Mouse (Mus musculus) hindbrain, embryonic 16.5 days (tissue): ENCODE data around the gene Tusc2. TPM values are rescaled to one million over a fixed set of nuclear protein-coding genes. Genes with fewer than 3 reads are reported as not detected.
"Not testable (repeated sequence)": the region's sequence is repeated elsewhere in the genome, so short reads cannot be mapped to it uniquely, and the experiment has no call there.

Experiments used
- ATAC-seq: fragments of 200-750 bp; cut with Nextera tagmentation; 2 replicates; pipeline ENCODE4 v1.8.0; 2017; ENCODE audit warnings: moderate TSS enrichment, moderate library complexity
- H3K27ac ChIP-seq: fragments of 300-500 bp; sonication (generic); 2 replicates; pipeline ENCODE4 v1.5.1; 2014; ENCODE audit warnings: low read depth, mild to moderate bottlenecking, control low read depth, low read length, moderate library complexity
- H3K27me3 ChIP-seq: fragments of 300-500 bp; sonication (generic); replicated peaks from 2 replicates; pipeline ENCODE4 v1.6.1; 2014; ENCODE audit warnings: low read length; ENCODE audit not compliant: control insufficient read depth, insufficient read depth
- H3K36me3 ChIP-seq: fragments of 300-500 bp; sonication (generic); 2 replicates; pipeline ENCODE4 v1.6.1; 2014; ENCODE audit warnings: mild to moderate bottlenecking, low read length, moderate library complexity, mixed read lengths; ENCODE audit not compliant: control insufficient read depth, insufficient read depth
- H3K4me1 ChIP-seq: fragments of 300-500 bp; sonication (generic); 2 replicates; pipeline ENCODE4 v1.6.1; 2014; ENCODE audit warnings: low read depth, low read length; ENCODE audit not compliant: control insufficient read depth, insufficient read depth
- H3K4me2 ChIP-seq: fragments of 300-500 bp; sonication (generic); 2 replicates; pipeline ENCODE4 v1.6.1; 2014; ENCODE audit warnings: mild to moderate bottlenecking, low read length, control low read depth, moderate library complexity
- H3K4me3 ChIP-seq: fragments of 300-500 bp; sonication (generic); 2 replicates; pipeline ENCODE4 v1.5.1; 2014; ENCODE audit warnings: mild to moderate bottlenecking, low read length, control low read depth, moderate library complexity
- H3K9ac ChIP-seq: fragments of 300-500 bp; sonication (generic); 2 replicates; pipeline ENCODE4 v1.6.1; 2014; ENCODE audit warnings: low read depth, mild to moderate bottlenecking, control low read depth, low read length, moderate library complexity
- H3K9me3 ChIP-seq: fragments of 300-500 bp; sonication (generic); 2 replicates; pipeline ENCODE4 v1.6.1; 2014; ENCODE audit warnings: mild to moderate bottlenecking, low read length, moderate library complexity; ENCODE audit not compliant: control insufficient read depth
- WGBS: fragments of 180-500 bp; shearing (Covaris S2); extraction: QIAGEN DNeasy Blood & Tissue Kit; methylation state at CpG from one replicate; pipeline ENCODE4 v1.1.7; 2014; 5-methylcytosine and 5-hydroxymethylcytosine counted together
- polyA plus RNA-seq: library from polyadenylated mRNA; unstranded; fragments of >200 nt; fragmentation: Nextera tagmentation; extraction: Ambion mirVana; gene quantifications from 2 replicates; pipeline ENCODE4 v1.2.1, GENCODE M21; 2015

Gene Tusc2
- polyA plus RNA-seq, 1 experiment from 2014 or later: 134 TPM

- peak overlapping the region; percentile 73; the same call in 1 of the 2 replicates for H3K9ac ChIP-seq
- H3K4me1 ChIP-seq: peaks cover 33% of the 10 kb centered on the region
- no peaks in the 10 kb centered on the region for H3K9me3 ChIP-seq
- no peak for ATAC-seq
- WGBS: 94% methylated on average over 21 of the region's 21 CpGs
- peaks cover 20% of the 10 kb centered on the region for H3K36me3 ChIP-seq
- H3K27me3 ChIP-seq: no peaks in the 10 kb centered on the region
- H3K4me2 ChIP-seq: peak overlapping the region; percentile 73
- no peak overlapping the region for H3K27ac ChIP-seq
- H3K4me3 ChIP-seq: peak overlapping the region; percentile 58
Measured at GRCm38 (mm10) chr9:107570845-107571244, 7.8 kb downstream of the Tusc2 start.

GRCm38 (mm10) chr9:107571534-107572326 lies 8.7 kb downstream of the Tusc2 start:
- Histone ChIP-seq H3K4me3 (no peak overlapping the region; the same call in 1 of the 2 replicates), H3K27ac (no peak overlapping the region), H3K4me1 (peaks cover 33% of the 10 kb centered on the region), H3K27me3 (no peaks in the 10 kb centered on the region), H3K36me3 (peaks cover 20% of the 10 kb centered on the region), H3K4me2 (no peak overlapping the region; the same call in 1 of the 2 replicates), H3K9ac (no peak overlapping the region), H3K9me3 (no peaks in the 10 kb centered on the region)
- ATAC-seq: no peak
- WGBS: 93% methylated on average over 22 of the region's 22 CpGs

- Histone ChIP-seq H3K4me1 (peaks cover 32% of the 10 kb centered on the region), H3K9me3 (no peaks in the 10 kb centered on the region), H3K27ac (no peak overlapping the region), H3K4me3 (no peak overlapping the region), H3K9ac (no peak overlapping the region), H3K4me2 (no peak overlapping the region), H3K36me3 (peaks cover 17% of the 10 kb centered on the region), H3K27me3 (no peaks in the 10 kb centered on the region)
- 91% methylated on average over 2 of the region's 2 CpGs for WGBS
- no peak for ATAC-seq
Measured at GRCm38 (mm10) chr9:107572327-107572662, 9.2 kb downstream of the Tusc2 start.

DNA sequence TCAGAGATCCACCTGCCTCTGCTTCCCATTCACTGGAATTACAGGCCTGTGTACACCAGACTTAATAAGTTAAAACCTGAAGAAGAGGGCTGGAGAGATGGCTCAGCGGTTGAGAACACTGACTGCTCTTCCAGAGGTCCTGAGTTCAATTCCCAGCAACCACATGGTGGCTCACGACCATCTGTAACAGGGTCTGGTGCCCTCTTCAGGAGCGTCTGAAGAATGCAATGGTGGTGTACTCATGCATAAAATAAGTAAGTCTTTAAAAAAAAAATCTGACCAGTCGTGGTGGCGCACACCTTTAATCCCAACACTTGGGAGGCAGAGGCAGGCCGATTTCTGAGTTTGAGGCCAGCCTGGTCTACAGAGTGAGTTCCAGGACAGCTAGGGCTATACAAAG lies 10.7 kb downstream of the Tusc2 start:
- ATAC-seq, H3K4me3 ChIP-seq, H3K27me3 ChIP-seq, H3K9me3 ChIP-seq, H3K4me2 ChIP-seq, H3K27ac ChIP-seq, H3K9ac ChIP-seq: not testable (repeated sequence)
- 79% methylated on average over 6 of the region's 6 CpGs for WGBS
- Histone ChIP-seq H3K4me1 (peaks cover 26% of the 10 kb centered on the region), H3K36me3 (peaks cover 17% of the 10 kb centered on the region)

DNA sequence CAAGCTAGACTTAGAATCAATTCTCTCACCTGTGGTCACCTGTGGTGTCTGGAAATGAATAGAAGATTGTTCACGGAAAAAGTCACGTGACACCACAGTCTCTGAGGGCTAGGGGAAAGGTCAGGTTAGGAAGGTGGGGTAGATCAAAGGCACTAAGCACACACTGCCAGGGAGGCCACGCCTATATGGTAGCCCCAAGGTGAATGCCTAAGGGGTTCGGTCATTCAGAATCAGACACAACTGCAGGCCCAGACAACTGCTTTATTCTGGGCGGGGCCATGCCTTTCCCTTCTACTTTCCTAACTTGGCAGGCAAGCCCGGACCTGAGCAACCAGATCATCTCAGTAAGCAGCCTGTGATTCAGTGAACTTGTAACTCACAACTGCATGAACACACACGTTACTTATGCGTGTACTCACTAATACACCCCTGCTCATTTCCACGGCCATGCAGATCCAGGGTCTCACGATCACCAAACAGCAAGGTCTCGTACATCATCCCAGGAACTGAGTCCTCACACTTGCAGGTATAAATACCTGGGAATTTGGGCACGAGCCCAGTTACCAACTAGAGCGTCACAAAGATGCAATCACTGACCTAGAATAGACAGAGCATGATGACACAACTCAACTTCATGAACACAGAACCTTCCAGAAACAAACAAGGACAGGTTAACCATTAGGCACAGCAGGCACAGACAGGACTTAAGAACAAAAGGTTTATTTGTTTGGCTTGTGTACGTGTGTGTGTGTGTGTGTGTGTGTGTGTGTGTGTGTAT lies 12.7 kb downstream of the Tusc2 start:
- WGBS: 87% methylated on average over 14 of the region's 14 CpGs
- no peak for ATAC-seq

DNA sequence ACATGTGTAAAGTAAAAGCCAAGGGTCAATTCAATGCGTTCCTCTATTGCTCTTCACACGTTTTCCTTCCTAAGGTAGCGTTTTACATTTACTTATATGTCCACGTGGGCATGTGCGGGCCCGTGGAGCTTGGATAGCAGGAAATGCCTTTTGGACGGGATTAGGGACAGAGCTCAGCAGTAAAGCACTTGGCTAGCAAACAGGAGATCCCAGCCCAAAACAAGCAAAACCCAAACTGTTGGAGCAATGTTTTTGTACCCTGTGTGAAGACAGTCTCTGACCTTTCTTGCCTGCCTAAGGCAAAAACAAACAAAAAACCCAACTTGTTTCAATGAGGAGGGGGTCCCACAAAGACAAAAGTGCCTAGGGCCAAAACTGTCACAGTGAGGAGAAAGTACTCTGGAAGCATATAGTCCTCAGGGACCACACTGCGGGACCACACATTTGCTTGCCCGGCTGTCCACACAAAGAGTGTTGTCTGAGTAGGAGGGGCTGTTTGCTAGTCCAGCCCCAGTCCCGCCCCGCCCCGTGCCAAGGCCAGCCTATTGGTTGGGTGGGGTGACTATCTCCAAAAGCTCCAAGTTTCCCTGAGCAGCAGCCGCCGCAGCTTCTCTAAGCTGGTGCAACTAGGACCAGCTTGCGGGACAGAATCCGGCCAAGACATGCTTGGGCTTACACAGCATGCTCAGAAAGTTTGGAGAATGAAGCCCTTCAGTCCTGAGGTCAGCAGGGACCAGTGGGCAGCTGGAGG lies 13.5 kb downstream of the Tusc2 start, which contains the start of gene Hyal1:
Gene Hyal1, plus strand, starts transcription at position 571 of the 751 bp plus-strand sequence.
- Histone ChIP-seq H3K27me3 (no peaks in the 10 kb centered on the region), H3K4me1 (peaks cover 27% of the 10 kb centered on the region), H3K4me3 (peak within 1 kb of the TSS; percentile 25), H3K36me3 (peaks cover 12% of the 10 kb centered on the region), H3K27ac (peak within 1 kb of the TSS; percentile 71), H3K9me3 (no peaks in the 10 kb centered on the region), H3K9ac (peak within 1 kb of the TSS; percentile 50; the same call in 1 of the 2 replicates), H3K4me2 (peak within 1 kb of the TSS; percentile 49)
- ATAC-seq: peak; percentile 56
- WGBS: 27% methylated on average over 16 of the region's 16 CpGs

More for the DNA sequence above, 12.7 kb downstream of the Tusc2 start:
- Histone ChIP-seq H3K27ac (no peak overlapping the region), H3K4me3 (no peak overlapping the region), H3K27me3 (no peaks in the 10 kb centered on the region), H3K9me3 (no peaks in the 10 kb centered on the region), H3K4me1 (peaks cover 29% of the 10 kb centered on the region), H3K9ac (no peak overlapping the region), H3K36me3 (peaks cover 17% of the 10 kb centered on the region), H3K4me2 (no peak overlapping the region; the same call in 1 of the 2 replicates)

DNA sequence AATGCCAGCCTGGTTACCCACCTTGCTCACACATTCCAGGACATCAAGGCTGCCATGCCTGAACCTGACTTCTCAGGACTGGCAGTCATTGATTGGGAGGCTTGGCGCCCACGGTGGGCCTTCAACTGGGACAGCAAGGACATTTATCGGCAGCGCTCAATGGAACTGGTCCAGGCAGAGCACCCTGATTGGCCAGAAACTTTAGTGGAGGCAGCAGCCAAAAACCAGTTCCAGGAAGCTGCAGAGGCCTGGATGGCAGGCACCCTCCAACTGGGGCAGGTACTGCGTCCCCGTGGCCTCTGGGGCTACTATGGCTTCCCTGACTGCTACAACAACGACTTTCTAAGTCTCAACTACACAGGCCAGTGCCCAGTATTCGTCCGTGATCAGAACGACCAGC lies 14.8 kb downstream of the Tusc2 start:
- ATAC-seq: no peak
- no peak overlapping the region for H3K27ac ChIP-seq
- no peaks in the 10 kb centered on the region for H3K27me3 ChIP-seq
- H3K4me1 ChIP-seq: peaks cover 28% of the 10 kb centered on the region
- H3K9ac ChIP-seq: 0 out of 2 replicates have a peak overlapping the region, but pooled peaks have one; percentile 7
- no peak overlapping the region for H3K4me3 ChIP-seq
- no peak overlapping the region; the same call in 1 of the 2 replicates for H3K4me2 ChIP-seq
- no peaks in the 10 kb centered on the region for H3K9me3 ChIP-seq
- H3K36me3 ChIP-seq: peaks cover 3% of the 10 kb centered on the region; the same call in 1 of the 2 replicates
- 94% methylated on average over 10 of the region's 10 CpGs for WGBS

DNA sequence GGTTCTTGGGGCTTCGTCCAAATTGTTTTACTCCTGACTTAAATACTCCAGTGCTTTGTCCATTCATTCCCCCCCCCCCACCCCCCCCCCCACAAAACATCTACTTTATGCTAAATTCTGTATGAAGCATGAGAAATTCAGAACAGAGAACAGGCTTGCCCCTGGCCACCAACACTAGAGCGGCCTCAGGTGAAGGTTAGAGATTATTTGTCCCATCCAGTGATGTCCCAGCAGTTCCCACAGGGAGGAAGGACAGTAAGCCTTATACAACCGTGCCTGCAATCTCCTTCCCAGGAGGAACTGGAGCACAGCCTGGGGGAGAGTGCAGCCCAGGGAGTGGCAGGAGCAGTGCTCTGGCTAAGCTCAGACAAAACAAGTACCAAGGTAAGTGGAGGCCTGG lies 15.5 kb downstream of the Tusc2 start, which contains the start of gene Naa80:
Gene Naa80, plus strand, starts transcription at position 301 of the 400 bp plus-strand sequence.
- Histone ChIP-seq H3K36me3 (peaks cover 3% of the 10 kb centered on the region; the same call in 1 of the 2 replicates), H3K4me2 (no peak within 1 kb of the TSS; the same call in 1 of the 2 replicates), H3K4me3 (no peak within 1 kb of the TSS), H3K27me3 (no peaks in the 10 kb centered on the region), H3K4me1 (peaks cover 28% of the 10 kb centered on the region), H3K27ac (no peak within 1 kb of the TSS), H3K9me3 (no peaks in the 10 kb centered on the region), H3K9ac (0 out of 2 replicates have a peak within 1 kb of the TSS, but pooled peaks have one; percentile 19)
- ATAC-seq: no peak
- WGBS: 74% methylated on average over 3 of the region's 3 CpGs
